Mouse (Mus musculus) kidney, adult 2 months (tissue): Measurements from ENCODE around the gene Ppara. TPM values are rescaled to one million over a fixed set of nuclear protein-coding genes. Genes with fewer than 3 reads are reported as not detected.
A peak's percentile ranks its signal among the peaks of the same experiment; 100 is the strongest.

Experiments
- DNase-seq: peaks from one replicate; pipeline ENCODE4 v3.0.0; 2021
- H3K27ac ChIP-seq: fragments of 200-500 bp; 2 replicates; pipeline ENCODE4 v1.5.1; 2012; ENCODE audit warnings: low read depth, low read length, control low read depth, inconsistent platforms; ENCODE audit not compliant: insufficient read depth
- H3K27me3 ChIP-seq: fragments of 200-500 bp; replicated peaks from 2 replicates; pipeline ENCODE4 v1.6.1; 2012; ENCODE audit warnings: mild to moderate bottlenecking, moderate library complexity, low read length, inconsistent platforms; ENCODE audit not compliant: control insufficient read depth, insufficient read depth
- H3K36me3 ChIP-seq: fragments of 200-500 bp; 2 replicates; pipeline ENCODE4 v1.6.1; 2012; ENCODE audit warnings: mild to moderate bottlenecking, moderate library complexity, low read length, inconsistent platforms; ENCODE audit not compliant: control insufficient read depth, insufficient read depth
- H3K4me1 ChIP-seq: fragments of 200-500 bp; 2 replicates; pipeline ENCODE4 v1.6.1; 2011; ENCODE audit warnings: low read length; ENCODE audit not compliant: control insufficient read depth, insufficient read depth
- H3K4me3 ChIP-seq: fragments of 200-500 bp; 2 replicates; pipeline ENCODE4 v1.5.1; 2011; ENCODE audit warnings: mild to moderate bottlenecking, low read depth, low read length, control low read depth; ENCODE audit not compliant: insufficient read depth
- CTCF ChIP-seq: fragments of 200-500 bp; conservative IDR thresholded peaks from 2 replicates; pipeline ENCODE4 v1.5.1; 2011; ENCODE audit warnings: low read depth, mild to moderate bottlenecking, control low read depth, low read length, moderate library complexity, mixed read lengths; ENCODE audit not compliant: insufficient read depth, insufficient read length
- POLR2A ChIP-seq: fragments of 200-500 bp; IDR thresholded peaks from one replicate; pipeline ENCODE4 v1.6.1; 2011; ENCODE audit warnings: low read depth, low read length, control low read depth
- WGBS: fragments of 180-500 bp; shearing (Covaris S2); methylation state at CpG from one replicate; pipeline ENCODE4 v1.1.7; 2018; 5-methylcytosine and 5-hydroxymethylcytosine counted together
- polyA plus RNA-seq: library from polyadenylated mRNA; depleted of rRNA; stranded (reverse); fragments of >200 nt; gene quantifications from 2 replicates; pipeline ENCODE4 v1.2.3, GENCODE M21; 2012; rRNA removed

The Ppara gene
- polyA plus RNA-seq, 1 experiment: 31.3 TPM

DNA sequence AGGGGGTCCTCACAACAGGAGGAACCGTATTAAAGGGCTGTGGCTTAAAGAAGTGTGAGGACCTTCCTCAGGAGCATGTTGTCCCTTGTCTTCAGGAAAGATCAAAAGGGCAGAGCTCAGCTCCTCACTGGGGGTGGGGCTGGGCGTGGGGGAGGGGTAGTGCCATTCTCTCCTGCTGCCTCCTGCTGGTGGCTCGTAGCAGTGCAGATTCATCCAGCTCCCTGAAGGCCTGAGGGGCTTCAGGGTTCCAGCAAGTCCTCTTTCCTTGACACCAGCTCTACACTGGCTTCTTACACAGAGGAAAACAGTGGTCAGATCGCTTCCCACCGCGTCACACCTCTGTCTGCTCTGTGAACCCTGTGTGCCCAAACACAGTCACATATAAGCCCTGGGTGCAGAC lies 106.2 kb downstream of the Ppara start:
- no peaks in the 10 kb centered on the region for H3K27me3 ChIP-seq
- H3K36me3 ChIP-seq: no peaks in the 10 kb centered on the region
- H3K4me1 ChIP-seq: no peaks in the 10 kb centered on the region; the same call in 1 of the 2 replicates
- no peak overlapping the region for H3K4me3 ChIP-seq
- DNase-seq: peak; percentile 15
- peak; percentile 62 for TF ChIP-seq CTCF
- no peak for TF ChIP-seq POLR2A
- H3K27ac ChIP-seq: no peak overlapping the region
- WGBS: 40% methylated on average over 6 of the region's 6 CpGs

DNA sequence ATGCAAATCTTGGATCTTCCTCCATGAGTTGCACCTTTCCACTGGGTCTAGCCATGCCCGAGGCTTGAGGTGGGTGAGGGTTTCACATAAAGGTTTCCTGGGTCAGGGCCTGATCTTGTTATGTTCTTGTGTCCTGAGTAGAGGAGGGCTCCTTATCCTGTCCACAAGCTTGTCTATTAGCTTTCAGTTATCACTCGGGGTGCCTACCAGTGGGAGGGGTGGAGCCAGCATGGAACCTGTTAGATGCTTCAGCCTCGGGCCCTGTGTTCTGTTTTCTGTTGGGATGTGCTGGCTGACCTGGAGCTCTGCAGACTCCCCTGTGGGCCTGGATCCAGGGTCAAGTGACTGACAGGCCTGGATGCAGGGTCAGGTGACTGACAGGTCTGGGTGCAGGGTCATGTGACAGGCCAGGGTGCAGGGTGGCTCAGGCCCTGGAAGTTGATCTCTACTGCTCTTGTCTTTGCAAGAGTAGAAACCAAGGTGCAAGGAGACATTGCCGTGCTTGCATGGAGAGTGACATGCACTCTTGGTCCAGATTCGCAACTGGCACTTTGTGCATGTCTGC lies 107.1 kb downstream of the Ppara start:
- TF ChIP-seq CTCF (no peak), POLR2A (no peak)
- Histone ChIP-seq H3K4me1 (no peaks in the 10 kb centered on the region; the same call in 1 of the 2 replicates), H3K4me3 (no peak overlapping the region), H3K27me3 (no peaks in the 10 kb centered on the region), H3K27ac (no peak overlapping the region), H3K36me3 (no peaks in the 10 kb centered on the region)
- WGBS: 68% methylated on average over 5 of the region's 5 CpGs
- peak; percentile 74 for DNase-seq

DNA sequence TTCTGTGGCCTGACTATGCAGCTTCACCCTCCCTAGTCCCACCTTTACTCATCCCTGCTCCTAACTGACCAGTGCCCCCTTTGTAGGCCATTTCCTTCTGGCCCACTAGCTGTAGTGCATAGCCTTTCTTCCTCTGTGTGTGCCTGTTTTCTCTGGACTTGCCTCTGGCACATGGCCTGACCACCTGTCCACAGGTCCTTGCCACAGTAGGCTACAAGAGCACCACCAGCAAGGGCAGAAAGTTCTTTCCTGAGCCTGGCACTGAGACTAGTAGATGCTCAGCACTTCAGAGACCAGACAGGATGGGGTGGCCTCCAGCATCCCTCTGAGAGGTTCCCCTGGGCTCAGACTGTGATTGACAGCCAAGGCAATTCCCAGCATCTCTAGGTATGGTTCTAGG lies 110.3 kb downstream of the Ppara start:
- Histone ChIP-seq H3K27me3 (no peaks in the 10 kb centered on the region), H3K4me3 (no peak overlapping the region), H3K4me1 (no peaks in the 10 kb centered on the region; the same call in 1 of the 2 replicates), H3K27ac (no peak overlapping the region), H3K36me3 (no peaks in the 10 kb centered on the region)
- DNase-seq: no peak
- no peak for TF ChIP-seq CTCF
- TF ChIP-seq POLR2A: no peak

DNA sequence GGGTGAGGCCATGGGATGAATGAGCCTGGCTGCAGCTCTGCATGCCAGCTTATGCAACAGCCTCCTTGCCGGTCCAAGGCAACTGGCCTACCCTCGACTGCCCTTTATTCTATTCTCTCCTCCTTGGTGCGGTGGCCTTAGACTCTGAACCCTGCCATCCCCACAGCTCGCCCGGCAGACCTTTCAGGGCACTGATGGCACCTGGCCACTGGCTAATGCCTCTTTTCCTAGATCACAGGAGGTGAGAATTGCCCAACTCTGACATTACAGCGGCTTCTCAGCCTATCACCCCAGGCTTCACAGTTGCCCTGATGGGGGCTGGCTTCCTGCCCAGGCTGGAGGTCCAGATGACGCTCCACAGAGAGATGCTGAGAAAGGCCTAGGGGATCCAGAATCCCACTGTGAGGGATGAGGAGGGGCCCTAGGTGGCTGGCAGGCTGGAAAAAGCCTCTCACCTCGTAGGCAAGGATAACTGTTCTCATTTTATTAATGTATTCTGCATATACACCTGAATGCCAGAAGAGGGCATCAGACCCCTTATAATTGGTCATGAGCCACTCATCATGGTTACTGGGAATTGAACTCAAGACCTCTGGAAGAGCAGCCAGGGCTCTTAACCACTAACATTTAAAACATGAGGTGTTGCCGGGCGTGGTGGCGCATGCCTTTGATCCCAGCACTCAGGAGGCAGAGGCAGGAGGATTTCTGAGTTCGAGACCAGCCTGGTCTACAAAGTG lies 117.0 kb downstream of the Ppara start:
- WGBS: 73% methylated on average over 12 of the region's 12 CpGs
- no peak overlapping the region for H3K27ac ChIP-seq
- peak; percentile 75 for DNase-seq
- H3K27me3 ChIP-seq: no peaks in the 10 kb centered on the region
- no peaks in the 10 kb centered on the region for H3K36me3 ChIP-seq
- TF ChIP-seq CTCF (no peak), POLR2A (no peak)
- no peak overlapping the region for H3K4me3 ChIP-seq
- H3K4me1 ChIP-seq: no peaks in the 10 kb centered on the region

Other genes with a start within 250 kb of the Ppara start
- not detected in 2 replicates for gene 7530416G11Rik, start 231.8 kb upstream of the Ppara start, polyA plus RNA-seq
- 12.8 and 14.2 TPM in 2 replicates for gene Wnt7b, start 152.5 kb upstream of the Ppara start, polyA plus RNA-seq
- gene Cdpf1, start 76.7 kb downstream of the Ppara start, polyA plus RNA-seq: 51.4 and 60.7 TPM in 2 replicates
- gene Pkdrej, start 86.8 kb downstream of the Ppara start, polyA plus RNA-seq: 0.05 TPM in 2 replicates
- 17.1 and 19.3 TPM in 2 replicates for gene Ttc38, start 97.3 kb downstream of the Ppara start, polyA plus RNA-seq
- gene Gtse1, start 124.8 kb downstream of the Ppara start, polyA plus RNA-seq: 0.74 and 0.98 TPM in 2 replicates
- 29.2 and 31.7 TPM in 2 replicates for gene Trmu, start 144.3 kb downstream of the Ppara start, polyA plus RNA-seq